Mouse (Mus musculus): ENCODE measurements at regions not wholly inside any gene's neighbourhood (a gene's known extent, or its start where the extent isn't known, plus 50 kb on each side); places are given as distances from the start of the nearest gene placed in this dataset.

- ATAC-seq (ENCODE audit: insufficient read depth) (no peak), DNase-seq (ENCODE audit: low read depth in 3 of 3, low spot score in 3 of 3) (no peak)
- H3K9me3 ChIP-seq (ENCODE audit: control insufficient read depth, low read length), result no peaks in the 10 kb centered on the region
- H3K27me3 ChIP-seq (ENCODE audit: control insufficient read depth, insufficient read depth, low read length), result no peaks in the 10 kb centered on the region
- H3K27ac ChIP-seq, result no peak overlapping the region
- TF ChIP-seq CTCF (IDR thresholded peaks at IDR 0.05; ENCODE audit: low read depth), result no peak
- no peak for TF ChIP-seq EP300 (IDR thresholded peaks at IDR 0.05; ENCODE audit: low read depth)
- no peak overlapping the region for H3K4me2 ChIP-seq (ENCODE audit: low read depth)
- H3K9ac ChIP-seq (replicated peaks), result no peak overlapping the region
- WGBS (ENCODE audit: insufficient replicate concordance), result 54% methylated on average over 13 of the region's 13 CpGs
- H3K4me3 ChIP-seq (ENCODE audit: insufficient read depth in 1 of 2, low read depth in 2 of 2, low read length in 2 of 2), result no peak overlapping the region
- H3K36me3 ChIP-seq (replicated peaks; ENCODE audit: control insufficient read depth, insufficient read depth, low read depth), result no peaks in the 10 kb centered on the region
- no peaks in the 10 kb centered on the region for H3K4me1 ChIP-seq (replicated peaks; ENCODE audit: control insufficient read depth in 2 of 2, insufficient read depth in 2 of 2, low read length in 1 of 2)
Measured at GRCm38 (mm10) chr3:143107733-143108291, 226.0 kb upstream of the Pkn2 start.

- TF ChIP-seq CTCF (IDR thresholded peaks at IDR 0.05; ENCODE audit: low read depth), result no peak
- no peak for TF ChIP-seq EP300 (IDR thresholded peaks at IDR 0.05; ENCODE audit: low read depth)
- H3K4me1 ChIP-seq (replicated peaks; ENCODE audit: control insufficient read depth in 2 of 2, insufficient read depth in 2 of 2, low read length in 1 of 2), result no peaks in the 10 kb centered on the region
- ATAC-seq (ENCODE audit: insufficient read depth), result no peak
Measured at GRCm38 (mm10) chr3:143104734-143105133, 222.9 kb upstream of the Pkn2 start.

GRCm38 (mm10) chr3:143103333-143103732 lies 221.5 kb upstream of the Pkn2 start:
- TF ChIP-seq CTCF (IDR thresholded peaks at IDR 0.05; ENCODE audit: low read depth) (no peak), EP300 (IDR thresholded peaks at IDR 0.05; ENCODE audit: low read depth) (no peak)

More at GRCm38 (mm10) chr3:143104734-143105133, 222.9 kb upstream of the Pkn2 start:
- 22% methylated on average over 2 of the region's 2 CpGs for WGBS (ENCODE audit: insufficient replicate concordance)
- H3K9me3 ChIP-seq (ENCODE audit: control insufficient read depth, low read length), result no peaks in the 10 kb centered on the region
- no peaks in the 10 kb centered on the region for H3K36me3 ChIP-seq (replicated peaks; ENCODE audit: control insufficient read depth, insufficient read depth, low read depth)
- H3K4me3 ChIP-seq (ENCODE audit: insufficient read depth in 1 of 2, low read depth in 2 of 2, low read length in 2 of 2), result no peak overlapping the region
- no peak overlapping the region for H3K27ac ChIP-seq
- no peak for DNase-seq (ENCODE audit: low read depth in 3 of 3, low spot score in 3 of 3)
- H3K9ac ChIP-seq (replicated peaks), result no peak overlapping the region
- no peak overlapping the region for H3K4me2 ChIP-seq (ENCODE audit: low read depth)
- peaks cover 19% of the 10 kb centered on the region for H3K27me3 ChIP-seq (ENCODE audit: control insufficient read depth, insufficient read depth, low read length)

GRCm38 (mm10) chr3:143100810-143101645 lies 219.2 kb upstream of the Pkn2 start:
- Histone ChIP-seq H3K4me3 (ENCODE audit: insufficient read depth in 1 of 2, low read depth in 2 of 2, low read length in 2 of 2) (peak overlapping the region; percentile 17 to 31; a peak in 2 of 4 replicates), H3K4me2 (ENCODE audit: low read depth) (peak overlapping the region; percentile 44), H3K9me3 (ENCODE audit: control insufficient read depth, low read length) (no peaks in the 10 kb centered on the region), H3K27me3 (ENCODE audit: control insufficient read depth, insufficient read depth, low read length) (peaks cover 21% of the 10 kb centered on the region), H3K27ac (no peak overlapping the region), H3K4me1 (replicated peaks; ENCODE audit: control insufficient read depth in 2 of 2, insufficient read depth in 2 of 2, low read length in 1 of 2) (no peaks in the 10 kb centered on the region), H3K9ac (replicated peaks) (no peak overlapping the region), H3K36me3 (replicated peaks; ENCODE audit: control insufficient read depth, insufficient read depth, low read depth) (no peaks in the 10 kb centered on the region)
- WGBS (ENCODE audit: insufficient replicate concordance), result 3% methylated on average over 57 of the region's 59 CpGs
- ATAC-seq (ENCODE audit: insufficient read depth) (no peak), DNase-seq (ENCODE audit: low read depth in 3 of 3, low spot score in 3 of 3) (no peak)
- TF ChIP-seq CTCF (IDR thresholded peaks at IDR 0.05; ENCODE audit: low read depth) (no peak), EP300 (IDR thresholded peaks at IDR 0.05; ENCODE audit: low read depth) (no peak)

More at GRCm38 (mm10) chr3:143103333-143103732, 221.5 kb upstream of the Pkn2 start:
- ATAC-seq (ENCODE audit: insufficient read depth) (no peak), DNase-seq (ENCODE audit: low read depth in 3 of 3, low spot score in 3 of 3) (no peak)
- Histone ChIP-seq H3K4me1 (replicated peaks; ENCODE audit: control insufficient read depth in 2 of 2, insufficient read depth in 2 of 2, low read length in 1 of 2) (no peaks in the 10 kb centered on the region), H3K4me2 (ENCODE audit: low read depth) (no peak overlapping the region), H3K36me3 (replicated peaks; ENCODE audit: control insufficient read depth, insufficient read depth, low read depth) (no peaks in the 10 kb centered on the region), H3K27ac (no peak overlapping the region), H3K9ac (replicated peaks) (no peak overlapping the region), H3K4me3 (ENCODE audit: insufficient read depth in 1 of 2, low read depth in 2 of 2, low read length in 2 of 2) (no peak overlapping the region), H3K9me3 (ENCODE audit: control insufficient read depth, low read length) (no peaks in the 10 kb centered on the region), H3K27me3 (ENCODE audit: control insufficient read depth, insufficient read depth, low read length) (peaks cover 21% of the 10 kb centered on the region)
- 18% methylated on average over 3 of the region's 3 CpGs for whole genome bisulfite sequencing (ENCODE audit: insufficient replicate concordance)

- no peak for TF ChIP-seq EP300 (IDR thresholded peaks at IDR 0.05; ENCODE audit: low read depth)
- TF ChIP-seq CTCF (IDR thresholded peaks at IDR 0.05; ENCODE audit: low read depth), result no peak
- Histone ChIP-seq H3K9me3 (ENCODE audit: control insufficient read depth, low read length) (no peaks in the 10 kb centered on the region), H3K4me3 (ENCODE audit: insufficient read depth in 1 of 2, low read depth in 2 of 2, low read length in 2 of 2) (no peak overlapping the region), H3K36me3 (replicated peaks; ENCODE audit: control insufficient read depth, insufficient read depth, low read depth) (no peaks in the 10 kb centered on the region), H3K27me3 (ENCODE audit: control insufficient read depth, insufficient read depth, low read length) (peaks cover 21% of the 10 kb centered on the region), H3K4me1 (replicated peaks; ENCODE audit: control insufficient read depth in 2 of 2, insufficient read depth in 2 of 2, low read length in 1 of 2) (no peaks in the 10 kb centered on the region), H3K4me2 (ENCODE audit: low read depth) (no peak overlapping the region), H3K9ac (replicated peaks) (no peak overlapping the region), H3K27ac (no peak overlapping the region)
- ATAC-seq (ENCODE audit: insufficient read depth) (no peak), DNase-seq (ENCODE audit: low read depth in 3 of 3, low spot score in 3 of 3) (no peak)
- 55% methylated on average over 7 of the region's 7 CpGs for WGBS (ENCODE audit: insufficient replicate concordance)
Measured at GRCm38 (mm10) chr3:143100203-143100602, 218.4 kb upstream of the Pkn2 start.
